Mouse (Mus musculus): Measurements from ENCODE around the gene Tnfrsf25. TPM values are rescaled to one million over a fixed set of nuclear protein-coding genes. Genes with fewer than 3 reads are reported as not detected.

The Tnfrsf25 gene
- polyA plus RNA-seq, 1 experiment from 2014 or later = 1.4 TPM

GRCm38 (mm10) chr4:152079261-152079660 lies 36.5 kb upstream of the Tnfrsf25 start:
- Histone ChIP-seq H3K9ac (replicated peaks; ENCODE audit: low read depth) (no peak overlapping the region), H3K27ac (ENCODE audit: low read length) (no peak overlapping the region), H3K4me2 (replicated peaks; ENCODE audit: low read depth, low read length) (no peak overlapping the region), H3K9me3 (ENCODE audit: low read length) (no peaks in the 10 kb centered on the region), H3K4me3 (ENCODE audit: low read depth, low read length) (no peak overlapping the region), H3K27me3 (replicated peaks; ENCODE audit: insufficient read depth, low read length) (no peaks in the 10 kb centered on the region), H3K36me3 (ENCODE audit: insufficient read depth, low read length) (no peaks in the 10 kb centered on the region), H3K4me1 (ENCODE audit: insufficient read depth, low read depth, low read length) (no peaks in the 10 kb centered on the region)
- WGBS = 86% methylated on average over 3 of the region's 3 CpGs
- ATAC-seq (no peak), DNase-seq (ENCODE audit: low spot score) (no peak)
- TF ChIP-seq EP300 (IDR thresholded peaks at IDR 0.05) (no peak), CTCF (IDR thresholded peaks at IDR 0.05) (peak; percentile 29)

- no peak for ATAC-seq
- Histone ChIP-seq H3K36me3 (ENCODE audit: insufficient read depth, low read length) (no peaks in the 10 kb centered on the region), H3K9ac (replicated peaks; ENCODE audit: low read depth) (no peak overlapping the region), H3K4me3 (ENCODE audit: low read depth, low read length) (no peak overlapping the region), H3K27me3 (replicated peaks; ENCODE audit: insufficient read depth, low read length) (no peaks in the 10 kb centered on the region), H3K27ac (ENCODE audit: low read length) (no peak overlapping the region), H3K9me3 (ENCODE audit: low read length) (no peaks in the 10 kb centered on the region), H3K4me2 (replicated peaks; ENCODE audit: low read depth, low read length) (no peak overlapping the region), H3K4me1 (ENCODE audit: insufficient read depth, low read depth, low read length) (no peaks in the 10 kb centered on the region)
- DNase-seq (ENCODE audit: low spot score) = no peak
- 61% methylated on average over 7 of the region's 7 CpGs for WGBS
- TF ChIP-seq CTCF (IDR thresholded peaks at IDR 0.05) = no peak
- no peak for TF ChIP-seq EP300 (IDR thresholded peaks at IDR 0.05)
These were observed 35.8 kb upstream of the Tnfrsf25 start for GRCm38 (mm10) chr4:152079931-152080330.

DNA sequence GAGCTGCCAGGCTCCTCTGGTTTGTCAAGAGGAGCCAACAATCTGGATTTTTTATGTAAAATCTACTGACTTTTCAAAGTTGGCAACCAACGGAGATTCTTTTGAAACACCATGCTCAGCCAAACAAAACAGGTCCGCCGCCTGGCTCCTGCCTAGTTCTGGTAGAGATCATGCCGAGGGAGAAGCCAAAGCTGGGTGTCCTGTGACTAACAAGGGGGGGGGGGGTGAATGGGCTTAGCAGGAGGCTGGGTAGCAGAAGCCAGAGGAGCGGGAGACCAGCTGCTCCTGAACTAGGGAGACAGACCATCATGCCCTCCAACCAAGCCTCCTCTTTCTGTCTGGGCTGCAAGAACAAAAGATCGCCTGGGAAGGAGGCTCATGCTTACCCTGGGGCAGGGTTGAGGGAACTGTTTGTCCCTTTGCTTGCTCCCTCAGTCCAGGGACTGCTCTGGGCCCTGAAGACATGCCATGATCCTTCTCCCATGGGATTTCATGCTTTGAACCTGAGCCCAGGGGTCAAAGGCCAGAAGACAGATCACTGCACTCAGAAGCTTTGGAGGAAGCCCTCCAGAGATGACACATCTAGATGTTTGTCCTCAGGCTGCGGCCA lies 32.0 kb upstream of the Tnfrsf25 start:
- Histone ChIP-seq H3K9me3 (ENCODE audit: low read length) (no peaks in the 10 kb centered on the region), H3K27me3 (replicated peaks; ENCODE audit: insufficient read depth, low read length) (no peaks in the 10 kb centered on the region), H3K4me1 (ENCODE audit: insufficient read depth, low read depth, low read length) (peaks cover 12% of the 10 kb centered on the region), H3K36me3 (ENCODE audit: insufficient read depth, low read length) (no peaks in the 10 kb centered on the region), H3K27ac (ENCODE audit: low read length) (no peak overlapping the region), H3K4me3 (ENCODE audit: low read depth, low read length) (no peak overlapping the region), H3K9ac (replicated peaks; ENCODE audit: low read depth) (no peak overlapping the region), H3K4me2 (replicated peaks; ENCODE audit: low read depth, low read length) (no peak overlapping the region)
- 53% methylated on average over 7 of the region's 7 CpGs for WGBS
- no peak for ATAC-seq
- no peak for DNase-seq (ENCODE audit: low spot score)
- TF ChIP-seq CTCF (IDR thresholded peaks at IDR 0.05) (no peak), EP300 (IDR thresholded peaks at IDR 0.05) (no peak)

DNA sequence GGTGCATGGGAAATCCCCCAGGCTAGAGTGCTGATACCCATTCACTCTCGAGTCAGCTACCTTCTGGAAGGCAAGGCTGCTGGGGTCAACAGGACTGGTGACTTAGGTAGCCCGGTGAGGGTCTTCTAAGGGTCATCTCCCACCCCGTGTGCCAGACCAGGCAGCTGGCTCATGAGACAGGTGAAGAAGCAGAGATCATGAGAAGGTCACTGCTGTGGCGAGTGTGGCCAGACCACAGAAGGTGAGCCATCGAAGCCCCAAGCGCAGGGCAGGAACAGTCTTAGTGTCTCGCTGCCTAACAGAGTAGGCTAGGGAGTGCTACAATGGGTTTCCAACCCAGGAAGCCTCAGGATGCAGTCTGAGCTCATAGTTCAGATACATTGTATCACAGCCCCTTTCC lies 31.1 kb upstream of the Tnfrsf25 start:
- TF ChIP-seq EP300 (IDR thresholded peaks at IDR 0.05) = no peak
- no peak for TF ChIP-seq CTCF (IDR thresholded peaks at IDR 0.05)
- no peak for DNase-seq (ENCODE audit: low spot score)
- Histone ChIP-seq H3K4me1 (ENCODE audit: insufficient read depth, low read depth, low read length) (peaks cover 12% of the 10 kb centered on the region), H3K36me3 (ENCODE audit: insufficient read depth, low read length) (no peaks in the 10 kb centered on the region), H3K9ac (replicated peaks; ENCODE audit: low read depth) (no peak overlapping the region), H3K27me3 (replicated peaks; ENCODE audit: insufficient read depth, low read length) (no peaks in the 10 kb centered on the region), H3K4me2 (replicated peaks; ENCODE audit: low read depth, low read length) (no peak overlapping the region), H3K27ac (ENCODE audit: low read length) (no peak overlapping the region), H3K4me3 (ENCODE audit: low read depth, low read length) (no peak overlapping the region), H3K9me3 (ENCODE audit: low read length) (no peaks in the 10 kb centered on the region)
- WGBS = 78% methylated on average over 7 of the region's 7 CpGs
- no peak for ATAC-seq

DNA sequence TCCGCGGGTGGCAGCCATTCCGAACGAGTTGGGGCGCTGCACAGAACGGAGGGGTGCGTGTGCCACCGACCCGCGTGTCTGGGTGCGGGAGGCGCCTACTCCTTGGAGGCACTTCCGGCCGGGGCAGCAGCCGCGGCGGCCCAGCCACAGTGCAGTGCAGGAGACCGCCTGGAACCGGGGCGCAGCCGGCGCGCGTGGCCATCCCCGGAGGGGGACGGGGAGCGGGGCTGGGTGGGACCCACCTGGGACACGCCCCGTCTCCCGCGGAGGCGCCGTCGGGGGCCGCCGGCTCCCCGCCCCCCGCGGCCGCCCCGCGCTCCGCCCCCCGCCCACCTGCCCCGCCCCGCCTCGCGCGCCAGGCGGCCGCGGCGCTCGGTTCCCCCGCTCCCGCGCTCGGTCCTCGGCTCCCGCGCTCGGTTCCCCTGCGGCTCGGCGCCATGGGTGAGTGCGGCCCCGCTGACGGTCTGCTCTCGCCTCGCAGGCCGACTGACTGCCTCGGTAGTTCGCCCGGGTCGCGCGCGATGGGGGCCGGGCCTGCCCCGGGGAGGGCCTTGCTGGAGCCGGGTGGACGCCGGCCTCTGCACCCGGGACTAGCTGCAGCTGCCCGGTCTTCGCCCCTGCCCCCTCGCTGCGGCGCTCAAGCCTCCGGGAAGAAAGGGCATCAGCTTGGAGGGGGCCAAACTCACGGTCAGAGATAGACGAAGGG lies 29.1 kb upstream of the Tnfrsf25 start:
- under 1% methylated on average over 45 of the region's 92 CpGs for WGBS
- Histone ChIP-seq H3K9ac (replicated peaks; ENCODE audit: low read depth) (peak overlapping the region; percentile 75), H3K27me3 (replicated peaks; ENCODE audit: insufficient read depth, low read length) (no peaks in the 10 kb centered on the region), H3K9me3 (ENCODE audit: low read length) (no peaks in the 10 kb centered on the region), H3K4me1 (ENCODE audit: insufficient read depth, low read depth, low read length) (peaks cover 12% of the 10 kb centered on the region), H3K27ac (ENCODE audit: low read length) (peak overlapping the region; percentile 62; the same call in 1 of the 2 replicates), H3K4me2 (replicated peaks; ENCODE audit: low read depth, low read length) (peak overlapping the region; percentile 85), H3K4me3 (ENCODE audit: low read depth, low read length) (peak overlapping the region; percentile 67), H3K36me3 (ENCODE audit: insufficient read depth, low read length) (no peaks in the 10 kb centered on the region)
- TF ChIP-seq CTCF (IDR thresholded peaks at IDR 0.05) (no peak), EP300 (IDR thresholded peaks at IDR 0.05) (no peak)
- DNase-seq (ENCODE audit: low spot score) (peak; percentile 68), ATAC-seq (peak; percentile 91)

DNA sequence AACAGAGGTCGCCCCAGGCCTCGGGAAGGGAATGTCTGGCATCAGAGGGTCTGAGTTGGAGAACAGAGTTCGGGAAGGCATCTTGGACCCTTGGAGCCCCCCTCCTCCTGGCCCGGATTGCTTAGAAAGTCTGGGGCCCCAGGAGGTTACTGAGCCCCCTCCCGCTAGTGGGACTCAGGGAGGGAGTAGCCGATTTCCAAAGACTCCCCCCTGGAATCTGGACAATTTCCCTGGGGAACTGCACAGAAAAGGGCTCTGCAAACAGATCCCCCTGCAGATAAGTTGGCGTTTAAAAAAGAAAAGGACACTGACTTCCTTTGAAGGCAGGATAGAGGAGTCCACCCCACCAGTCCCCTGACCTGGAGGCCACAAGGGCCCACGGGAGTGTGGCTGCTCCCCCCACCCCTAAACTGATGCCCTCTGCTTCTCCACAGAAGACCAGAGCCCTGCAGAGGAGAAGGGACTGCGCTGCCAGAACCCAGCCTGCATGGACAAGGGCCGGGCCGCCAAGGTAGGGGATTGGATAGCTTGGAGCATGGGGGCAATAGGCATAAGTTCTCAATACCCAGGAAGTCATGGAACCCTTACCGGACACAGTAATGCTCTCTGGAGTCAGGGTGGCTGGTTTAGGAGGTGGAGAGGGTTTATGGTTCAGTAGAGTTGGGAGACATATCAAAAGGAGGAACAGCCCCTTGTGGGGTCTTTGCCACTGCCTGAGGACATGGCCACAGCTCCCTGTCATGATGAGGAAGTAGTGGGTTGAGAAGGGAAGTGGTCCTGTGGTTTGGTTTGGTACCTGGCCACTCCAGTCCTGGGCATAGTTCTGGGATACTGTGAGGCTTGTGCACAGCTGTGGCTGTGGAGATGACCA lies 28.3 kb upstream of the Tnfrsf25 start:
- ATAC-seq (0 out of 2 replicates have a peak, but pooled peaks have one; percentile 2), DNase-seq (ENCODE audit: low spot score) (no peak)
- Histone ChIP-seq H3K4me2 (replicated peaks; ENCODE audit: low read depth, low read length) (peak overlapping the region; percentile 85), H3K27ac (ENCODE audit: low read length) (peak overlapping the region; percentile 62; the same call in 1 of the 2 replicates), H3K36me3 (ENCODE audit: insufficient read depth, low read length) (no peaks in the 10 kb centered on the region), H3K4me1 (ENCODE audit: insufficient read depth, low read depth, low read length) (peaks cover 12% of the 10 kb centered on the region), H3K27me3 (replicated peaks; ENCODE audit: insufficient read depth, low read length) (no peaks in the 10 kb centered on the region), H3K9ac (replicated peaks; ENCODE audit: low read depth) (peak overlapping the region; percentile 75), H3K9me3 (ENCODE audit: low read length) (no peaks in the 10 kb centered on the region), H3K4me3 (ENCODE audit: low read depth, low read length) (peak overlapping the region; percentile 67)
- 5% methylated on average over 12 of the region's 12 CpGs for WGBS
- no peak for TF ChIP-seq EP300 (IDR thresholded peaks at IDR 0.05)
- TF ChIP-seq CTCF (IDR thresholded peaks at IDR 0.05) = no peak
